Mouse (Mus musculus): ENCODE measurements around the gene Shisa8.
A peak's percentile ranks its signal among the peaks of the same experiment; 100 is the strongest.
"Not testable (repeated sequence)": the region's sequence is repeated elsewhere in the genome, so short reads cannot be mapped to it uniquely, and the experiment has no call there.

Shisa8 gene

GRCm38 (mm10) chr15:82212752-82213063 is at the start of gene Shisa8:
Shisa8 (minus strand) TSS chr15:82212815.
- DNase-seq: no peak

DNA sequence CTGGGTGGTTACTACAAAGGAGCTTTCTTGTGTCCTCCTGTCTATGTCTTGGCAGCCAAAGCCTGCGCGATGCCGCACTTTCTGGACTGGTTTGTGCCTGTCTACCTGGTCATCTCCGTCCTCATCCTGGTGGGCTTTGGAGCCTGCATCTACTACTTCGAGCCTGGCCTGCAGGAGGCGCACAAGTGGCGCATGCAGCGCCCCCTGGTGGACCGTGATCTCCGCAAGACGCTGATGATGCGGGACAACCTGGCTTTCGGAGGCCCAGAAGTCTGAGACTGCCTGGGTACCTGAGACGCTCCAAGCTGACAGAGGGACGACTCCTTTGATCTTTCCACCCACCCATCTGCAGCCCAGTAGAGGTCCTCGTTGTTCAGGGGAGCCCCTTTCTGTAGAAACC is 46.9 kb upstream of the Shisa8 start:
- DNase-seq: peak; percentile 69

- DNase-seq: no peak
These were observed 43.3 kb upstream of the Shisa8 start for GRCm38 (mm10) chr15:82255944-82256383.

DNA sequence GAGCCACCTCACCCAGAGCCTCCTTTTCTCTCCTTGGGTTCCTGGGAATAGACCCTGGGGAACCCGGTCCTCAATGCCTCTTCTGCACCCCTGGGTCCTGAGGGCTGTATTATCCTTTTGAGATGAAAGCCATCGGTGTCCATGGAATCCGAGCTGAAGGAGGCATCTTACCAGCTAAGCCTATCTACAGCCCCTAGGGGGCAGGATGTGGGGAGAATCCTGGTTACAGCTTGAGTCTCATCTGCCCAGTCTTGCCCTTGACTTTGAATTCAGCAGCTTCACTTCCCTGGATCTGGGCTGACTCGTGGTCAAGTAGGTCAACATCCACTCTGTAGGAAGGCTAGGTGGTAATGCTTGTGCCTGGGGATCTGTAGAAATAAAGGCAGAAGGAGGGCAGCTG is 42.6 kb upstream of the Shisa8 start:
- DNase-seq: no peak

DNA sequence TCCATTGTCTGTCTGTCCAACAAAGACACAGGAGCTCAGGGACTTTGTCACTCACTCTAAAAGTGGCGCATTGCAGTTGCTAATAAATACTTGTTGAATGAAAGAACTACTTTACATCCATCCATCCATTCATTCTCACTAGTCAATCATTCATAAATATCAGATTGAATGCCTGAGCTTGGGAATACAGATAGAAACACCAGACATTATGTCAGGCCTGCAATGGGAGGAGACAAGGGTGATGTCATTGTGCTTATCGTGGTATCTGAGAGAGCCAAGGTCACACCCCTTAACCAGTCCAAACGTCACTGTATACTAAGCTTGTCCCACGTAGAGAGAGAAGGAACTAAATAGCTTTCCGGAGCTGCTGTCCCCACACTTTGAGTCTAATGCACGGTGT is 39.5 kb upstream of the Shisa8 start, which contains the start of gene 1500009C09Rik:
1500009C09Rik (plus strand) TSS at position 301 of the 400 bp plus-strand sequence.
- no peak for DNase-seq

DNA sequence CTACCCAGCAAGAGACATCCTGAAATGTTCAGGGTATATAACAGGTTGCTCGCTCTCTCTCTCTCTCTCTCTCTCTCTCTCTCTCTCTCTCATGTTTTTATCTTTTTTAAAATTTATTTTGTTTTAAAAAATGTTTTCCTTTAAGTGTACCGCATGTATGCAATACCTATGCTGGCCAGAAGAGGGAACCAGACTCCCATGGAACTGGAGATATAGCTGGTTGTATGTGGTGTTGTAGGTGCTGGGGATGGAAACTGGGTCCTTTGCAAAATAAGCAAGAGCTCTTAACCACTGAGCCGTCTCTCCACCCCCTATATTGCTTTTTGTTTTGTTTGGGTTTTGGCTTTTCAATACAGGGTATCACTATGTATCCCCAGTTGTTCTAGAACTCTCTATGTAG is 39.0 kb upstream of the Shisa8 start:
- no peak for DNase-seq

DNA sequence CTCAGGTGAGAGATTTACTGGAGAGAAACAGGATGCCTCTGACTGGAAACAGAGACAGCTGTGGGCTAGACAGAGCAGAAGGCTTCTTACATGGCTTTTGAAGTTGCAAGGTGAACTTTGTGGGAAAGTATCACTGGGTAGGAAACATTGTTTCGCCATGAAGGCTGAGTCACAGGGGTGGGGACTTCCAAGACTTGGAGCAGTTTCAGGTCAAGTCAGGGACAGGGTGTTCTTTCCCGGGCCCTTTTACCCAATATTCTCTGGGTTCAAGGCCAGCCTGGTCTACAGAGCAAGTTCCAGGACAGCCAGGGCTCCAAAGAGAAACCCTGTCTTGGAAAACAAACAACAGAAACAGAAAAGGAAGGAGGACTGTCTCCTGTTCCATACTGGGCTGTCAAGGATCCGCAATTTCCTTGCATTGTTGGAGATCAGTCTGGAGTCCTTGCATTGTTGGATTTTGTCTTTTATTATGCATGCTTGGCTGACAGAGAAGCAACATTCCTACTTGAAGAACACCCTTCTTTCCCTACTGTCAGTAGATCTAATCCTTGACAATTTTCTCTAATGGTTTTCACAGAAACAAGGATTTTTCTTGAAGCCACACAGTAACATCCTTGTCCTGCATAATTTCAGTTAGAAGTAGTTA is 34.6 kb upstream of the Shisa8 start:
- no peak for DNase-seq

DNA sequence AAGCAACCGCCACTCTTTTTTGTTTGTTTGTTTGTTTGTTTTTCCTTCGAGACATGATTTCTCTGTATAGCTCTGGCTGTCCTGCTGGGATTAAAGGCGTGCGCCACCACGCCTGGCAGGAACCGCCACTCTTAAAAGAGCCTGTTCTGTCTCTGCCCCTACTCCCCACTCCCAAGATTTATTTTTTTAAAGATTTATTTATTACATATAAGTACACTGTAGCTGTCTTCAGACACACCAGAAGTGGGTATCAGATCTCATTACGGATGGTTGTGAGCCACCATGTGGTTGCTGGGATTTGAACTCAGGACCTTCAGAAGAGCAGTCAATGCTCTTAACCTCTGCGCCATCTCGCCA is 32.2 kb upstream of the Shisa8 start:
- not testable (repeated sequence) for DNase-seq

GRCm38 (mm10) chr15:82244115-82244804 is 31.6 kb upstream of the Shisa8 start, which contains the start of gene Cenpm:
Cenpm (minus strand) TSS chr15:82244748.
- DNase-seq: peak; percentile 95

GRCm38 (mm10) chr15:82243742-82244114 is 31.1 kb upstream of the Shisa8 start:
- DNase-seq: no peak

DNA sequence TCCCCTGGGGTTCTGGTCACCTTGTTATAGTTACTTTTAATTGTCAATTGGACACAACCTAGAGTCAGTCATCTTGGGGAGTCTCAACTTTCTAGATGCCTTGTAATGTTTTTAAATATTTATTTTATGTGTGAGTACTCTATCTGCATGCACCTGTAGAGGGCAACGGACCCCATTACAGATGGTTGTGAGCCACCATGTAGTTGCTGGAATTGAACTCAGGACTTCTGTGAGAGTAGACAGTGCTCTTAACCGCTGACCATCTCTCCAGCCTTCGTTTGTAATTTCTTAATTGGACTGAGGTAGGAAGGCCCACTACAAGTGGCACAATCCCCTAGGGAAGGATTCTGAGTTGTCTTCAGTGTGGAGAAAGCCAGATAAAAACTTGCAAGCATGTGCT is 30.7 kb upstream of the Shisa8 start:
- no peak for DNase-seq

- DNase-seq: peak; percentile 87
These were observed 23.9 kb upstream of the Shisa8 start for GRCm38 (mm10) chr15:82236565-82236964.

DNA sequence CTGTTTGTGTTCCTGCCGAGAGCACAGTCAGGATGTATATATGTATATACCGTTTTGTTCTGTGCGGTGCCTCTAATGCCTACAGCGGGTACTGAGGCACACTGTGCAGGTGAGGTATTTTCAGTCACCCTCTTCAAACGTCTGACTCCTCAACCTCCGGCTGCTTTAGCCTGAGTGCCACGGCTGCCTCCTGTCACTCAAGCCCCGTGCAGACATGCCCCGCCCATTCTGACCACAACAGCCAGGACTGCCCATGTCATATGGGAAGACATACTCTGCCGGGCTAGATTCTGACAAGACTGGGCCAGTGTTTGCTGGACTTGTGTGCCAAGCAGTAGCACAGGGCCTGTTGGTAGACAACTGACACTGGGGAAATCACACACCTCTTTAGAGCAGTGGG is 23.0 kb upstream of the Shisa8 start:
- no peak for DNase-seq

GRCm38 (mm10) chr15:82232651-82233050 is 20.0 kb upstream of the Shisa8 start:
- DNase-seq: no peak

GRCm38 (mm10) chr15:82231591-82232378 is 19.2 kb upstream of the Shisa8 start:
- no peak for DNase-seq

DNA sequence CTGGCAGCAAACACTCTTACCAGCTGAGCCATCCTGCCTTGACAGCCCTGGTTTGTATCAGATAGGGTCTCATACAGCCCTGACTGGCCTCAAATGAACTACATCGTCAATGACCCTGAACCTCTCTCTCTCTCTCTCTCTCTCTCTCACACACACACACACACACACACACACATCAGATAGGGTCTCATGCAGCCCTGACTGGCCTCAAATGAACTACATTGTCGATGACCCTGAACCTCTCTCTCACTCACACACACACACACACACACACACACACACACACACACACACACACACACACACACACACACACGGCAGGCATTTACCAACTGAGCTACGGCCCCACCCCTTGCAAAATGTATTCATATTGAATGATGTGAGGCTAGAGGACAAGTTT is 18.5 kb upstream of the Shisa8 start:
- no peak for DNase-seq

GRCm38 (mm10) chr15:82230098-82230611 is 17.5 kb upstream of the Shisa8 start:
- no peak for DNase-seq

- no peak for DNase-seq
These were observed 17.0 kb upstream of the Shisa8 start for GRCm38 (mm10) chr15:82229542-82230045.

DNA sequence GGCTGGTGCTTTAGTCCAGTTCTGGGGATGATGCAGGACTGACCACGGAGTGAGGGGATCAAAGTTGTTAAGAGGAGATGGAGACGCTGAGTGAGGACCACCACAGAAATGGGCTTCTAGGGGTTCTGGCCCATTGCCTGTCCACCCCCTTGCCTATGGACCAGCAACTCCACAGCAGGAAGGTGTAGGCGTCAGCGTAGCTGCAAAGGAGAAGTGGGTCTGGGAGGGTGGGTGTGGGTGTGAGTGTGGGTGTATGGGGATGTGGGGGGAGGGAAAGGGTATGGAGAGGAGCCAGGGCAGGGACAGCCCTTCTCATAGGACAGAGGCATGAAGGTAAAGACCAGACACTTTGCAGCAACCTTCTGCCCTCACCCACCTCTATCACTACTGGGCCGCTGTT is 13.2 kb upstream of the Shisa8 start:
- no peak for DNase-seq

DNA sequence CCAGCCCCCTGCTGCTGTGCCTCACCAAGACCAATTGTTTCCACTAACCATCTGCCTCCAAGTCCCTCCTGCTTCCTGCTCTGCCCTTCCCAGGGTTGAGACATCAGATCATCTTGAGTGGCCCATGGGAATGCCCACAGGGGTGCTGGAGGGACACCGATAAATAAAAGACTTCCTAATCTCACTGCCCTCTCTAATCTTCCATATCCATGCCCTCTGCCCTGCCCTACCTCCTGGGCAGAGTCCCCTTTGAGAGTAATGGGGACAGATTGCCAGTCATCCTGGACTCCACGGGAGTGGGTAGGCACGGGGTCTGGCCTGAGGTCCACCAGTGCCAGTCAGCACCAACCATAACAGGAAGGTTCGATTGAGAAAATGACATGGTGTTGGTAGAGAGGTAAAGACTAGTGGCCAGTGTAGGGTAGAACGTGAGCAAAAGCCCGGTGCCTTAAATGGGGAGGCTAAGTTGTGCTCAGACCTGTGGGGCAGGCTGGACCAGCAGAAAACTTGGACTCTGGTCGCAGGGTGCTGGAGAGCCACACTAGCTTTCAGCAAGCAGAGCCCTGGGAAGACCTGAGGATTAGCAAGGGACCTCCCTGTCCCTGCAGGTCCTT is 12.1 kb upstream of the Shisa8 start:
- DNase-seq: no peak

GRCm38 (mm10) chr15:82223657-82224601 is 11.3 kb upstream of the Shisa8 start, which contains the start of gene Tnfrsf13c:
Tnfrsf13c (minus strand) TSS chr15:82224369.
- no peak for DNase-seq

DNA sequence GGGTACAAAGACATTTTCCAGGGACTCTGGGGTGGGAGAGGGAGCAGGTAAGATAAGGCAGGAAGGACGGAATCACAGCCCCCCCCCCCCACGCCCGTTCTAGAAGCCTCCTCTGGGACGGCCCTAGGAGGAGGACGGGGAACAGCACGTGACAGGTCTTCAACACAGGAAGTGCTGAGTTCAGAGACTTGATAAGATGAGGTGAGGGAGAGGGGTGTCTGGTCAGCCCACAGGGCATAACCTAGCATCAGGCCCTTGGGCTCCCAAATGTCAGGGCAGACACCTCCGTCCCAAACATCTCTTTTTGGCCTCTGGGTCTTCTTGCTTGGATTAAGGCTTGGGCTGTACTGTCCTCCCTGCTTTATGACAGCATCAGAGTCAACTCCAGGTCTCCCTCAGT is 10.6 kb upstream of the Shisa8 start:
- DNase-seq: no peak
